Mouse (Mus musculus): ENCODE data around the gene Galnt16.

Galnt16 gene

GRCm38 (mm10) chr12:80517977-80518376 lies at the start of gene Galnt16:
Gene Galnt16, plus strand, starts transcription at chr12:80518277.
- no peak for DNase-seq

- DNase-seq = no peak
These were observed 47.9 kb upstream of the Galnt16 start for GRCm38 (mm10) chr12:80470206-80470605.

GRCm38 (mm10) chr12:80471926-80472325 lies 46.2 kb upstream of the Galnt16 start:
- no peak for DNase-seq

- DNase-seq = no peak
These were observed 44.3 kb upstream of the Galnt16 start for GRCm38 (mm10) chr12:80473731-80474130.

GRCm38 (mm10) chr12:80479986-80480385 lies 38.1 kb upstream of the Galnt16 start:
- no peak for DNase-seq

- no peak for DNase-seq
These were observed 34.7 kb upstream of the Galnt16 start for GRCm38 (mm10) chr12:80483397-80483796.

DNA sequence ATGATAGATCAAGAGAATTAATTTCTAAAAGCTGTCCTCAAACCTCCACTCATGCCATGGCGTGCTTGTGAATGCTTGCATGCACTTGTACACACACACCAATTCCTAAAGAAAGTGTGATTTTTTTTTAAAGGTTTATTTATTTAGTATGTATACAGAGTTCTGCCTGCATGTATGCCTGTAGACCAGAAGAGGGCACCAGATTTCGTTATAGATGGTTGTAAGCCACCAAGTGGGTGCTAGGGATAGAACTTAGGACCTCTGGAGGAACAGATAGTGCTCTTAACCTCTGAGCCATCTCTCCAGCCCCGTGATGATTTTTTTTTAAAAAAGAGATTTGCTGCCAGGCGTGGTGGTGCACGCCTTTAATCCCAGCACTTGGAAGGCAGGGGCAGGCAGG lies 24.8 kb upstream of the Galnt16 start:
- DNase-seq = no peak

- DNase-seq = no peak
These were observed 22.4 kb upstream of the Galnt16 start for GRCm38 (mm10) chr12:80495691-80496090.

DNA sequence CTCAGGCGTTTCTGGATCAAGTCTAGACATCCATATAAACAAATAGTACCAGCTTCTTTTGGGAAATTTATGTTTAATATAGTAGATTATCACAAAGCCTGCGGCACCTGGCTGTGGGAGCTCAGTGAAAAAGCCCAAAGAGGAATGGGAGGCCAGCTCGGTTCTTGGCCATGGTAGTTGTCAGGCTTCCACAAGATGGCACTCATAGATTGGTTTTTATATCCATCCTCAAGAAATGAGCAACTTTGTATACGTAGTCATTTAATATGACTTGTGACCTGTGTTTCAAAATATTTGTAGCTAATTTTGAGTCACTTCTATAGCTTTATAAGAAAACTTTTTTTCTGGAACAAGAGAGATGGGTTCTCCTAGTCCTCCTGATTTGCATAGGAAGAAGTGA lies 19.7 kb upstream of the Galnt16 start:
- no peak for DNase-seq

DNA sequence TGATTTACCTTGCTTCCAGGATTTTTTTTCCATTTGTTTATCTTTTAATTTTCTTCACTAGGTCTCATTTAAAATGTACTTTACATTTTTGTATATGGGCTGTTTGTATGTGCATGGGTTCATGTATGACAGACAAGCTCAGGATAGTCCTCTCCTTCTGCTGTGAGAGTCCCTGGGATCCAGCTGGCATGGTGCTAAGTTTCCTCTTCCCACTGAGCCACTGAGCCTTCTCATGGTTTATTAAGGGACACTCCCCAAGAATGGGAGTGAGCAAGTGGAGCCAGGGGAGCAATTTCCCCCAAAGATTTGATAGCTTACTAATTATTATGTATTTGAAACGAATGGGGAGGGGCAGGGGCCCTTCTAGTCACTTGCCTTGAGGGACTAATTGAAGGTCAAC lies 17.6 kb upstream of the Galnt16 start:
- DNase-seq = no peak

DNA sequence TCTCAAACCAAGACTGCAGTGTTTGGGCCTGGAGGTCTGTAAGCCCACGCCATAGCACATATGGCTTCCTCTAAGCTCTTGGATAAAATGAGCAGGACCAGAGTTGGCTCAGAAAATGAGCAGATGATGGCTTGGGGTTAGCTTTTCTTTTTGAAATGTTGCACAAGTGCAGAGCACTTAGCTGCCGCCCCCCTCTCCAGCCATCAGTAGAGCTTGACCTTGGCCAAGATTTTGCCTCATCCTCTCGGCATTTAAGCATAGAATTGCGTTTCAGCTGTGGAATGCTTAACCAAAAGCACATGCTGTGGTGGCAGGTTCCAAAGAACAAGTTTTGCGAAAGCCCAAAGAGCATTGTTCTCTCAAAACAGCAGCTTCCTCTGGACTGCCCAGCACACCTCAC lies 13.4 kb upstream of the Galnt16 start:
- DNase-seq = no peak

- DNase-seq = no peak
These were observed 10.9 kb upstream of the Galnt16 start for GRCm38 (mm10) chr12:80507041-80507745.

DNA sequence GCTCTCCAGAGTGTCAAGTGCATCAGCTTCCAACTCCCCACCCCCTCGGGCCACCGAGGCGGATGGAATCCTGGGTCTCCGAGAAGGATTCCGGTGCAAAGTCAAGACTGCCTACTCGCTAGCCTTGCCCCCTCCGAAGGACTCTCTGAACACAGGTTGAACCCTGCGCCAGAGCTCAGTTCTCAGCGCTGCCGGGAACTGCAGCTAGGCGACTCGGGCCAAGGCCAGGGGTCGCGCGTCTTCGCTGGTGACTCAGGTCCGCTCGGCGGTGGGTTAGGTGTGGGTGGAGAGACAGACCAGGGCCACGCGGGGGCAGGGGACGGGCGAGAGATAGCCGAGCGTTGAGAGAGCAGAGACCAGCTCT lies 298 bp downstream of the Galnt16 start:
- peak; percentile 66 to 80 for DNase-seq

DNA sequence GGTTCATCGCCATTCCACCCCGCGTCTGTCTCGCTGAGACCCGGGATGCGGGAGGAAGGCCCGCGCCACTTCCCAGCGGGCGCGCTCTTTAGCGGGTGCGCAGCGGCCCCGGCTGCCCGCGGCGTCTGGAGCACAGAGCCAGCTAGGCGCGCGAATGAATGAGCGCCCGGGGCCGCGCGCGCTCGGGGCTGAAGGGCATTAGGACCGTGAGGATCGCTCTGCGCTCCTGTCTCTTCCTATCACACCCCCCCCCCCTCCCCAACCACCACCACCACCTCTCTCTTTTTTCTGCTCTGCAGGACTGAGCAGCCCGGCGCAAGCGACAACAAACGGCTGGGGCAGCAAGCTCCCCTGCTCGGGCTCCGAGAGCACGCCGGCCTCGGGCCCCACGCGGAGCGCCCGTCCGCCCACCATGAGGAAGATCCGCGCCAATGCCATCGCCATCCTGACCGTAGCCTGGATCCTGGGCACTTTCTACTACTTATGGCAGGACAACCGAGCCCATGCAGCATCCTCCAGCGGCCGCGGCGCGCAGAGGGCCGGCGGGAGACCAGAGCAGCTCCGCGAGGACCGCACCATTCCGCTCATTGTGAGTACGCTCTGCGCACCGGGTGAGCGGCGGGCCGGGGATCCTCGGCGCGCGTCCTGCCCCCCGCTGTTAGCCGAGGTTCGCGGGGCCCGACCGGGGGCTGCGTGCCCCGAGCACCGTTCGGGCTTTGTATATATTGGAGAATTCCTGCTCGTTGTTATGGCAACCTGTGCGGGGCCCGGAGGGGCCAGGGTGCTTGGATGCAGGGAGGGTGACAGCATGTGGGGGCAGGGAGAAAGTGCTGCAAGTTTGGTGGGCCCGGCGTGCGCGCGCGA lies 912 bp downstream of the Galnt16 start:
- DNase-seq = peak; percentile 65 to 72

DNA sequence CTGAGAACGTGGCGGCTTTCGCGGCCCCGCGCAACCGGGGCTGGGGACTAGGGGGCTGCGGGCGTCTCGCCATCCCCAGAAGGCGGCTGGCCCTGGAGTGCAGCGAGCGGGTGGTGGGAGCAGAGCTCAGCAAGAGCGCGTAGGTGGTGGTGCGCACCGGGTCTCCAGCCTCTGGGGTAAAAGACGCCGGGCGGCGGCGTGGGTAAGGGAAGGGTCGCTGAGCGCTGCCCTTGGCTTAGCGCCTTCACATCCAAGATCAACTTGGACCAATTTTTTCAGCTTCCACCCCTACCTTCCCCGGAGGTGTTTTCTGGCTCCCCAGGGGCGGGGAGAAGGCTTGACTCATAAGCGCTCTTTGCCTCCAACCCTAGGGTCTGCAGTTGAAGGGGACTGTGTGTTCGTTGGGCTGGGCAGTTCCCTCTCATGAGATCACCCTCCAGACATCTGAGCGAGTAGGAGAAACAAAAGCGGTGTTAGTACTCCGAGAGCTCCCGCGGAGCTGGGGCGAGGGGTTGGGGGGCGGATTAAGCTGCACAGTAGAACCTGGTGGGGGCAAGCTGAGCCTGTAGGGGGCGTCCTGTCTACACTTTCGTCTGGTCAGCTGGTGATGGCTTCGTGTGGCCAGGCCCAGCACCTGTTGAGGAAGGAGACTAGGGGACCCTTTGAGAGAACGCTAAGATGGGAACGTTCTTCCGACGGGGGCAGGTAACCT lies 1.7 kb downstream of the Galnt16 start:
- DNase-seq = peak; percentile 65 to 70

DNA sequence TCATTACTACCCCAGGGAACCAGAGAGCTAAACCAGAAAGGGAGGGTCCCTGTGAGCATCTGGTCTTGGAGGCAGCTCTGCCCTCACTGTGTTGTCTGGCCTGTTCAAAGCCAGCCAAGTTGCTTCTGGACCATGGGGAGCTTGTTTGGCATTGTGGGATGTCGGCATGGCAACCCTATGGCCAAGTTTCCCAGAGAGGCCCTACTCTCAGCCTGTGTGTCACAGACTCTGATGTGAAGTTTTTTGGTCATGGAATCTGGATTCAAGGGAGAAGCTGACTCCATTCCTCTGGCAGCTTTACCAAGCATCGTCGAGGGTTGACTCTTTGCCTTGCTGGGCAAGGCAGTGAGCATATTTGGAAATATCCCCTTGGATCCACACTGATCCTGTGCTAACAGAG lies 3.9 kb downstream of the Galnt16 start:
- DNase-seq = no peak

GRCm38 (mm10) chr12:80524276-80524921 lies 6.3 kb downstream of the Galnt16 start:
- DNase-seq = no peak

- no peak for DNase-seq
These were observed 7.4 kb downstream of the Galnt16 start for GRCm38 (mm10) chr12:80525513-80525912.

GRCm38 (mm10) chr12:80526511-80526910 lies 8.4 kb downstream of the Galnt16 start:
- peak in 1 of 2 experiments; percentile 10 for DNase-seq

- no peak for DNase-seq
These were observed 9.8 kb downstream of the Galnt16 start for GRCm38 (mm10) chr12:80527727-80528389.

- no peak for DNase-seq
These were observed 12.0 kb downstream of the Galnt16 start for GRCm38 (mm10) chr12:80530052-80530451.

DNA sequence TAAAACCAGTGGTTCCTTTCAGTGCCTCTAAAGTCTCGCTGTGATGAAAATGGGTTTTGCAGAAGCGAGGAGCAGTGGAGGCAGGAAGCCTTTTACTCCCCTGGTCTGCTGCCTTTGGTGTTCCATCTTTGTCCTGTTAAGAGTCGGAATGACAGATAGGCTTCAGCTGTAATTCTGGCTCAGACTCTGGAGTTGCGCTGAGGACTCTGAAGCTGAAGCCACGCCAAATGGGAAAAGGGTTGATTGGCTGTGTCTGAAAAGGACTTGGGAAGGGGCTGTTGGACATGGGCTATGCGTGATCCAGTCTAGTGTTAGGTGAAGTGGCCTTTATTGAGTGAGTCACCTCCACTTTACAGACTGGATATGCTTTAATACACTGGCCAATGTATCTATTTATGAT lies 12.6 kb downstream of the Galnt16 start:
- no peak for DNase-seq

DNA sequence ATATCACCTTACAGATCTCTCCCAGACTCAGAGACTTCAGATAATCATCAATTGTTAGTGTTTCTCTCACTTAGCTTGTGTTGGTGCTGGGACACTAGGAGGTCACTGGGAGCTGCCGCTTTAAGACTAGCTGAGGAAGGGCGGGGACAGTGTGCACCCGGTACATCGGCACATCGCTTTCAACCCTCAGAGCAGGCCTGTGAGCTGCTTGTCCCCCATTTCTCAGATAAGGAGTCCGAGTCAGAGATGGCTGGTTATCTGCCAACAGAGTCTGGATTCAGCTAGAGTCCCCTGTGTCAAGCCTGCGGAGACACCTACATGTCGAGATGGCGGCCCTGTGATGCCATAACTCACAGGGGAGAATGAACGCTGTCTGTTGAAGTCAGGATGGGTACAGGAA lies 13.5 kb downstream of the Galnt16 start:
- DNase-seq = no peak

Data from cerebellum, adult 18-20 months (tissue).